Mouse (Mus musculus) hindbrain, embryonic 14.5 days (tissue): ENCODE measurements around the gene Cep135. TPM values are rescaled to one million over a fixed set of nuclear protein-coding genes. Genes with fewer than 3 reads are reported as not detected.

Source experiments
- ATAC-seq: fragments of 200-750 bp; cut with Nextera tagmentation; 2 replicates; pipeline ENCODE4 v1.8.0; 2017; ENCODE audit warnings: moderate number of reproducible peaks, mild to moderate bottlenecking, moderate TSS enrichment, moderate library complexity; ENCODE audit not compliant: low FRiP score
- DNase-seq: peaks from one replicate; pipeline ENCODE4 v3.0.0-alpha.2; 2015; ENCODE audit warnings: low spot score
- H3K27ac ChIP-seq: fragments of 300-500 bp; sonication (generic); 2 replicates; pipeline ENCODE4 v1.5.1; 2014; ENCODE audit warnings: mild to moderate bottlenecking, moderate library complexity
- H3K27me3 ChIP-seq: fragments of 300-500 bp; sonication (generic); 2 replicates; pipeline ENCODE4 v1.6.1; 2014; ENCODE audit warnings: mild to moderate bottlenecking, low read length, mixed read lengths; ENCODE audit not compliant: control insufficient read depth, insufficient read depth
- H3K36me3 ChIP-seq: fragments of 300-500 bp; sonication (generic); replicated peaks from 2 replicates; pipeline ENCODE4 v1.6.1; 2014; ENCODE audit not compliant: control insufficient read depth, insufficient read depth
- H3K4me1 ChIP-seq: fragments of 300-500 bp; sonication (generic); replicated peaks from 2 replicates; pipeline ENCODE4 v1.6.1; 2014; ENCODE audit warnings: antibody characterized with exemption, low read length, mixed read lengths; ENCODE audit not compliant: control insufficient read depth, insufficient read depth
- H3K4me2 ChIP-seq: fragments of 300-500 bp; sonication (generic); replicated peaks from 2 replicates; pipeline ENCODE4 v1.6.1; 2014; ENCODE audit warnings: mild to moderate bottlenecking, moderate library complexity
- H3K4me3 ChIP-seq: fragments of 300-500 bp; sonication (generic); replicated peaks from 2 replicates; pipeline ENCODE4 v1.5.1; 2014; ENCODE audit warnings: mild to moderate bottlenecking, low read length
- H3K9ac ChIP-seq: fragments of 300-500 bp; sonication (generic); 2 replicates; pipeline ENCODE4 v1.6.1; 2014
- H3K9me3 ChIP-seq: fragments of 300-500 bp; sonication (generic); 2 replicates; pipeline ENCODE4 v1.6.1; 2016; ENCODE audit warnings: low read length; ENCODE audit not compliant: control insufficient read depth
- WGBS: fragments of 180-500 bp; shearing (Covaris S2); extraction: QIAGEN DNeasy Blood & Tissue Kit; methylation state at CpG from one replicate; pipeline ENCODE4 v1.1.7; 2014; 5-methylcytosine and 5-hydroxymethylcytosine counted together
- polyA plus RNA-seq: library from polyadenylated mRNA; unstranded; fragments of >200 nt; fragmentation: Nextera tagmentation; extraction: Ambion mirVana; gene quantifications from 2 replicates; pipeline ENCODE4 v1.2.1, GENCODE M21; 2014

Gene Cep135
- polyA plus RNA-seq, 1 experiment from 2014 or later: 3.6 TPM

- Histone ChIP-seq H3K4me3 (no peak overlapping the region), H3K4me2 (no peak overlapping the region), H3K9me3 (no peaks in the 10 kb centered on the region), H3K4me1 (peaks cover 25% of the 10 kb centered on the region), H3K9ac (no peak overlapping the region), H3K36me3 (no peaks in the 10 kb centered on the region), H3K27ac (no peak overlapping the region), H3K27me3 (no peaks in the 10 kb centered on the region)
- DNase-seq: no peak
- no peak for ATAC-seq
- WGBS: 90% methylated on average over 10 of the region's 10 CpGs
Measured at GRCm38 (mm10) chr5:76687961-76688600, 99.6 kb downstream of the Cep135 start.

- no peak for ATAC-seq
- Histone ChIP-seq H3K36me3 (no peaks in the 10 kb centered on the region), H3K9ac (no peak overlapping the region), H3K4me1 (peaks cover 23% of the 10 kb centered on the region), H3K27ac (no peak overlapping the region), H3K27me3 (no peaks in the 10 kb centered on the region), H3K4me3 (no peak overlapping the region), H3K9me3 (no peaks in the 10 kb centered on the region), H3K4me2 (no peak overlapping the region)
- 82% methylated on average over 6 of the region's 6 CpGs for WGBS
- DNase-seq: no peak
Measured at GRCm38 (mm10) chr5:76688643-76689042, 100.1 kb downstream of the Cep135 start.

GRCm38 (mm10) chr5:76690177-76690593 is 101.7 kb downstream of the Cep135 start:
- no peak for DNase-seq
- H3K9me3 ChIP-seq: no peaks in the 10 kb centered on the region
- no peak overlapping the region for H3K4me2 ChIP-seq
- H3K36me3 ChIP-seq: no peaks in the 10 kb centered on the region
- no peak overlapping the region for H3K4me3 ChIP-seq
- H3K4me1 ChIP-seq: peaks cover 22% of the 10 kb centered on the region; the same call in 1 of the 2 replicates
- no peak overlapping the region for H3K9ac ChIP-seq
- 62% methylated on average over 5 of the region's 5 CpGs for WGBS
- H3K27ac ChIP-seq: no peak overlapping the region
- no peak for ATAC-seq
- no peaks in the 10 kb centered on the region for H3K27me3 ChIP-seq

GRCm38 (mm10) chr5:76691251-76691650 is 102.8 kb downstream of the Cep135 start:
- H3K4me1 ChIP-seq: peaks cover 22% of the 10 kb centered on the region; the same call in 1 of the 2 replicates
- H3K4me2 ChIP-seq: no peak overlapping the region
- H3K9me3 ChIP-seq: no peaks in the 10 kb centered on the region
- H3K36me3 ChIP-seq: no peaks in the 10 kb centered on the region
- H3K4me3 ChIP-seq: no peak overlapping the region
- H3K27me3 ChIP-seq: no peaks in the 10 kb centered on the region
- ATAC-seq (no peak), DNase-seq (no peak)
- 72% methylated on average over 5 of the region's 5 CpGs for WGBS
- H3K27ac ChIP-seq: no peak overlapping the region
- no peak overlapping the region for H3K9ac ChIP-seq

GRCm38 (mm10) chr5:76691706-76692424 is 103.4 kb downstream of the Cep135 start:
- Histone ChIP-seq H3K36me3 (no peaks in the 10 kb centered on the region), H3K4me3 (no peak overlapping the region), H3K4me1 (peaks cover 22% of the 10 kb centered on the region; the same call in 1 of the 2 replicates), H3K9me3 (no peaks in the 10 kb centered on the region), H3K27ac (0 out of 2 replicates have a peak overlapping the region, but pooled peaks have one; percentile 38), H3K27me3 (no peaks in the 10 kb centered on the region), H3K4me2 (no peak overlapping the region), H3K9ac (no peak overlapping the region)
- WGBS: 61% methylated on average over 12 of the region's 12 CpGs
- no peak for ATAC-seq
- no peak for DNase-seq

Other genes starting within 250 kb of the Cep135 start
- 1.8 and 2.2 TPM in 2 replicates for gene Nmu, start 224.9 kb upstream of the Cep135 start, polyA plus RNA-seq
- gene Gm7271, start 104.7 kb upstream of the Cep135 start, polyA plus RNA-seq: 0.61 TPM in 1 of 2 replicates, not detected in the other
- gene Exoc1, start 59.4 kb upstream of the Cep135 start, polyA plus RNA-seq: 59.1 and 62.1 TPM in 2 replicates
- gene C530008M17Rik, start 67.8 kb downstream of the Cep135 start, polyA plus RNA-seq: 51.0 and 56.9 TPM in 2 replicates